Mouse (Mus musculus) CH12.LX (cell line): ENCODE data around the gene Dnm3. TPM values are rescaled to one million over a fixed set of nuclear protein-coding genes. Genes with fewer than 3 reads are reported as not detected.

ENCODE experiments used
- DNase-seq: peaks from one replicate; pipeline ENCODE4 v3.0.0-alpha.2; 2013; ENCODE audit errors: extremely low read depth
- H3K27ac ChIP-seq: 2 replicates; pipeline ENCODE4 v1.5.1; 2012; ENCODE audit warnings: low read depth, mild to moderate bottlenecking, control low read depth, moderate library complexity; ENCODE audit not compliant: insufficient read depth
- H3K27me3 ChIP-seq: replicated peaks from 2 replicates; pipeline ENCODE3; 2012; ENCODE audit warnings: inconsistent platforms
- H3K36me3 ChIP-seq, 2 experiments: replicated peaks in 1 of 2; 2 replicates each; pipeline versions ENCODE3 to v1.6.1; 2012; ENCODE audit warnings: inconsistent platforms in 1 of 2, low read length in 1 of 2, mild to moderate bottlenecking in 1 of 2, mixed read lengths in 1 of 2, moderate library complexity in 1 of 2; ENCODE audit not compliant: control insufficient read depth in 1 of 2, insufficient read depth in 1 of 2
- H3K4me1 ChIP-seq, 2 experiments: 2 replicates each; pipeline ENCODE4 v1.6.1; 2012; ENCODE audit warnings: inconsistent platforms in 1 of 2, moderate library complexity in 1 of 2; ENCODE audit not compliant: insufficient read depth in 2 of 2, control insufficient read depth in 1 of 2
- H3K4me2 ChIP-seq: 2 replicates; pipeline ENCODE4 v1.6.1; 2012; ENCODE audit warnings: low read depth, mild to moderate bottlenecking, control low read depth; ENCODE audit not compliant: poor library complexity, insufficient read depth, severe bottlenecking
- H3K4me3 ChIP-seq, 3 experiments: fragments of 150-350 bp in 1 of 3; sonication (generic) in 1 of 3; replicated peaks in 1 of 3; 2 replicates each; pipeline versions ENCODE3 to v1.5.1; 2011 to 2012; ENCODE audit warnings: low read depth in 2 of 3, low read length in 2 of 3, mild to moderate bottlenecking in 2 of 3, moderate library complexity in 2 of 3, control low read depth in 1 of 3, improper control_type of control experiment in 1 of 3, inconsistent platforms in 1 of 3, mixed read lengths in 1 of 3; ENCODE audit not compliant: poor library complexity in 1 of 3
- H3K79me2 ChIP-seq: replicated peaks from 2 replicates; pipeline ENCODE4 v1.6.1; 2012; ENCODE audit warnings: mild to moderate bottlenecking, moderate library complexity; ENCODE audit not compliant: control insufficient read depth, poor library complexity, insufficient read depth, severe bottlenecking; ENCODE audit errors: extremely low read depth
- H3K9ac ChIP-seq: 2 replicates; pipeline ENCODE4 v1.6.1; 2012; ENCODE audit warnings: low read depth, mild to moderate bottlenecking, control low read depth, moderate library complexity; ENCODE audit not compliant: insufficient read depth
- H3K9me3 ChIP-seq: replicated peaks from 2 replicates; pipeline ENCODE3; 2012; ENCODE audit warnings: low read length, inconsistent platforms, mixed read lengths
- BHLHE40 ChIP-seq: IDR thresholded peaks from 2 replicates; pipeline ENCODE4 v1.6.1; 2011; ENCODE audit warnings: mild to moderate bottlenecking, low read depth, low read length, improper control_type of control experiment
- CHD1 ChIP-seq: IDR thresholded peaks from 2 replicates; pipeline ENCODE4 v1.6.1; 2012; ENCODE audit warnings: low read depth, low read length, improper control_type of control experiment, inconsistent platforms
- ELF1 ChIP-seq: IDR thresholded peaks from 2 replicates; pipeline ENCODE4 v1.6.1; 2014; ENCODE audit warnings: low read depth, mild to moderate bottlenecking, inconsistent platforms, low read length, improper control_type of control experiment
- HCFC1 ChIP-seq: IDR thresholded peaks from 2 replicates; pipeline ENCODE4 v1.6.1; 2012; ENCODE audit warnings: low read depth, mild to moderate bottlenecking, inconsistent platforms, low read length, improper control_type of control experiment
- MAFK ChIP-seq: IDR thresholded peaks from 2 replicates; pipeline ENCODE4 v1.6.1; 2011; ENCODE audit warnings: low read length, improper control_type of control experiment; ENCODE audit not compliant: insufficient replicate concordance
- MEF2A ChIP-seq: IDR thresholded peaks from 2 replicates; pipeline ENCODE4 v1.6.1; 2014; ENCODE audit warnings: low read depth, mild to moderate bottlenecking, inconsistent platforms, low read length, improper control_type of control experiment, borderline replicate concordance
- MXI1 ChIP-seq: IDR thresholded peaks from 2 replicates; pipeline ENCODE4 v1.6.1; 2011; ENCODE audit warnings: mild to moderate bottlenecking, low read depth, low read length, improper control_type of control experiment
- MYC ChIP-seq: IDR thresholded peaks from 2 replicates; pipeline ENCODE4 v1.6.1; 2011; ENCODE audit warnings: low read depth, mild to moderate bottlenecking, improper control_type of control experiment, low read length
- NELFE ChIP-seq: IDR thresholded peaks from 2 replicates; pipeline ENCODE4 v1.6.1; 2011; ENCODE audit warnings: low read depth, low read length, improper control_type of control experiment
- NRF1 ChIP-seq: IDR thresholded peaks from 2 replicates; pipeline ENCODE4 v1.6.1; 2014; ENCODE audit warnings: low read depth, mild to moderate bottlenecking, inconsistent platforms, low read length, improper control_type of control experiment, moderate library complexity
- RAD21 ChIP-seq: IDR thresholded peaks from 2 replicates; pipeline ENCODE4 v1.6.1; 2011; ENCODE audit warnings: low read depth, mild to moderate bottlenecking, low read length, improper control_type of control experiment, moderate library complexity
- RCOR1 ChIP-seq: conservative IDR thresholded peaks from 2 replicates; pipeline ENCODE4 v1.6.1; 2012; ENCODE audit warnings: low read depth, mild to moderate bottlenecking, inconsistent platforms, low read length, improper control_type of control experiment
- SIN3A ChIP-seq: IDR thresholded peaks from 2 replicates; pipeline ENCODE4 v1.6.1; 2012; ENCODE audit warnings: low read length, improper control_type of control experiment, inconsistent platforms
- SMC3 ChIP-seq: IDR thresholded peaks from 2 replicates; pipeline ENCODE4 v1.6.1; 2011; ENCODE audit warnings: low read depth, low read length, improper control_type of control experiment
- TBP ChIP-seq: conservative IDR thresholded peaks from 2 replicates; pipeline ENCODE4 v1.6.1; 2011; ENCODE audit warnings: low read depth, low read length, improper control_type of control experiment
- TCF12 ChIP-seq: IDR thresholded peaks from 2 replicates; pipeline ENCODE4 v1.6.1; 2014; ENCODE audit warnings: low read depth, mild to moderate bottlenecking, inconsistent platforms, low read length, improper control_type of control experiment
- USF1 ChIP-seq: IDR thresholded peaks from 2 replicates; pipeline ENCODE4 v1.6.1; 2014; ENCODE audit warnings: low read depth, mild to moderate bottlenecking, inconsistent platforms, low read length, improper control_type of control experiment
- USF2 ChIP-seq: conservative IDR thresholded peaks from 2 replicates; pipeline ENCODE4 v1.6.1; 2011; ENCODE audit warnings: low read depth, low read length, improper control_type of control experiment
- ZKSCAN1 ChIP-seq: IDR thresholded peaks from 2 replicates; pipeline ENCODE4 v1.6.1; 2012; ENCODE audit warnings: low read depth, inconsistent platforms, low read length, improper control_type of control experiment, borderline replicate concordance
- ZNF384 ChIP-seq: IDR thresholded peaks from 2 replicates; pipeline ENCODE4 v1.6.1; 2012; ENCODE audit warnings: low read depth, low read length, improper control_type of control experiment, inconsistent platforms
- dilution Hi-C: fragments of 300-500 bp; cut with MboI; formaldehyde crosslinking; loops from 2 replicates; pipeline ENCODE4 v1.14.3; 2020; ENCODE audit warnings: low sequenced_read_pairs; ENCODE audit not compliant: extremely low pct_unique_long_range_greater_than_20kb, extremely low pct_ligation_motif_present
- in situ Hi-C: fragments of 300-500 bp; cut with MboI; formaldehyde crosslinking; loops from 3 replicates; pipeline ENCODE4 v1.14.3; 2019; ENCODE audit warnings: low sequenced_read_pairs, low pct_ligation_motif_present, low pct_unique_long_range_greater_than_20kb, mixed read lengths
- polyA plus RNA-seq: library from polyadenylated mRNA; unstranded; fragments of >175 nt; gene quantifications from 2 replicates; pipeline ENCODE4 v1.2.1, GENCODE M21; 2012; ENCODE audit warnings: low read depth; ENCODE audit not compliant: insufficient read length
- total RNA-seq, 2 experiments: library from RNA; depleted of rRNA; stranded (reverse); fragments of 300-350 nt in 1 of 2; fragments of >200 nt in 1 of 2; gene quantifications; 2 replicates each; pipeline ENCODE4 v1.2.3; 2012 to 2014

Dnm3 gene
- total and polyA plus RNA-seq, 3 experiments, result 3.6 to 9.5 (median 6.9) TPM

GRCm38 (mm10) chr1:162202465-162203348 lies 275.1 kb downstream of the Dnm3 start:
- dilution Hi-C loops, result no loop called here
- Histone ChIP-seq H3K36me3 (no peaks in the 10 kb centered on the region), H3K4me3 (no peak overlapping the region), H3K27me3 (no peaks in the 10 kb centered on the region), H3K27ac (no peak overlapping the region), H3K79me2 (no peaks in the 10 kb centered on the region), H3K9ac (no peak overlapping the region)
- no peak for DNase-seq
- no peak for TF ChIP-seq TBP
- no peak for TF ChIP-seq NELFE
- TF ChIP-seq CHD1, result no peak
- TF ChIP-seq ZNF384, result no peak
- TF ChIP-seq ELF1, result no peak
- no peak for TF ChIP-seq SIN3A
- TF ChIP-seq, all 38 proteins: peak for 0
- peaks cover 0 to 15% of the 10 kb centered on the region in 2 experiments; a peak in 2 of 4 replicates for H3K4me1 ChIP-seq
- H3K4me2 ChIP-seq, result no peak overlapping the region
- no peaks in the 10 kb centered on the region for H3K9me3 ChIP-seq
- in situ Hi-C loops, result no loop called here

GRCm38 (mm10) chr1:162200446-162200845 lies 277.4 kb downstream of the Dnm3 start:
- H3K4me1 ChIP-seq, result peaks cover 0 to 8% of the 10 kb centered on the region in 2 experiments; a peak in 2 of 4 replicates
- H3K36me3 ChIP-seq, result no peaks in the 10 kb centered on the region
- H3K79me2 ChIP-seq, result no peaks in the 10 kb centered on the region
- DNase-seq, result no peak
- H3K9ac ChIP-seq, result no peak overlapping the region
- H3K4me3 ChIP-seq, result no peak overlapping the region
- TF ChIP-seq CHD1 (no peak), RCOR1 (no peak), HCFC1 (no peak), MXI1 (no peak), BHLHE40 (no peak), MEF2A (no peak), ZNF384 (no peak), USF1 (no peak), USF2 (no peak), TBP (no peak), MYC (no peak), ZKSCAN1 (no peak), NRF1 (no peak), MAFK (no peak), RAD21 (no peak), TCF12 (no peak), SMC3 (no peak)
- dilution Hi-C loops (no loop called here), in situ Hi-C loops (no loop called here)
- H3K27ac ChIP-seq, result no peak overlapping the region
- no peaks in the 10 kb centered on the region for H3K9me3 ChIP-seq
- no peak overlapping the region for H3K4me2 ChIP-seq
- no peaks in the 10 kb centered on the region for H3K27me3 ChIP-seq
